Mouse (Mus musculus): ENCODE measurements around the gene Oas1g. TPM values are rescaled to one million over a fixed set of nuclear protein-coding genes. Genes with fewer than 3 reads are reported as not detected.
A peak's percentile ranks its signal among the peaks of the same experiment; 100 is the strongest.

Gene Oas1g
- polyA plus RNA-seq, 1 experiment from 2014 or later, result not detected

GRCm38 (mm10) chr5:120847067-120847466 is 40.3 kb downstream of the Oas1g start, which contains the start of gene Oas1f:
Gene Oas1f (plus strand): TSS chr5:120847367.
- no peak for ATAC-seq (ENCODE audit: low read depth)

DNA sequence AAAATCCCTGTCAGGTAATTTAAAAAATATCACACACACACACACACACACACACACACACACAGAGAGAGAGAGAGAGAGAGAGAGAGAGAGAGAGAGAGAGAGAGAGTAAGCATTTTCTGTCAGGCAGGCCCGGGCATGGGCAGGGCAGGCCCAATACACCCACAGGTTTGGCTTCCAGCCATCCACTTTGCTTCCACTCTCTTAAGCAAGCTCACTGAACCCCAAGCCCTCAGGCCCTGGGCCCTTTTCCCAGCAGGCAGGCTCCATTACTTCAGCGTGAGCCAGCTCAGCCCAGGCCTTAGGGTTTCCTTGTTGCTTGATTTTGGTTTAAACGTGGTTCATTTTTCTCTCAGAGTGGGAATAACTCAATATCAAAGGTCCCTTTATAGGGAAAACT is 42.7 kb downstream of the Oas1g start:
- ATAC-seq (ENCODE audit: low read depth), result no peak
- no peaks in the 10 kb centered on the region for H3K36me3 ChIP-seq (ENCODE audit: control insufficient read depth, insufficient read depth, low read length)
- H3K9me3 ChIP-seq (ENCODE audit: control insufficient read depth, low read length), result no peaks in the 10 kb centered on the region
- H3K27ac ChIP-seq (ENCODE audit: low read depth, low read length), result no peak overlapping the region
- H3K9ac ChIP-seq (replicated peaks; ENCODE audit: low read depth, low read length), result no peak overlapping the region
- WGBS, result 74% methylated on average over 3 of the region's 3 CpGs
- no peaks in the 10 kb centered on the region for H3K27me3 ChIP-seq (ENCODE audit: control insufficient read depth, insufficient read depth, low read length)
- H3K4me3 ChIP-seq (ENCODE audit: low read depth, low read length), result no peak overlapping the region
- no peak overlapping the region for H3K4me2 ChIP-seq (ENCODE audit: low read depth, low read length)
- no peaks in the 10 kb centered on the region for H3K4me1 ChIP-seq (ENCODE audit: control insufficient read depth, insufficient read depth, low read length)

More at GRCm38 (mm10) chr5:120847067-120847466, 40.3 kb downstream of the Oas1g start, which contains the start of gene Oas1f:
- Histone ChIP-seq H3K27me3 (ENCODE audit: control insufficient read depth, insufficient read depth, low read length) (no peaks in the 10 kb centered on the region), H3K4me2 (ENCODE audit: low read depth, low read length) (no peak within 1 kb of the TSS), H3K9me3 (ENCODE audit: control insufficient read depth, low read length) (no peaks in the 10 kb centered on the region), H3K9ac (replicated peaks; ENCODE audit: low read depth, low read length) (no peak within 1 kb of the TSS), H3K4me1 (ENCODE audit: control insufficient read depth, insufficient read depth, low read length) (no peaks in the 10 kb centered on the region), H3K27ac (ENCODE audit: low read depth, low read length) (no peak within 1 kb of the TSS), H3K36me3 (ENCODE audit: control insufficient read depth, insufficient read depth, low read length) (no peaks in the 10 kb centered on the region), H3K4me3 (ENCODE audit: low read depth, low read length) (no peak within 1 kb of the TSS)
- 72% methylated on average over 4 of the region's 4 CpGs for WGBS

- no peak overlapping the region for H3K27ac ChIP-seq (ENCODE audit: low read depth, low read length)
- H3K9ac ChIP-seq (replicated peaks; ENCODE audit: low read depth, low read length), result no peak overlapping the region
- H3K4me3 ChIP-seq (ENCODE audit: low read depth, low read length), result no peak overlapping the region
- no peaks in the 10 kb centered on the region for H3K4me1 ChIP-seq (ENCODE audit: control insufficient read depth, insufficient read depth, low read length)
- H3K27me3 ChIP-seq (ENCODE audit: control insufficient read depth, insufficient read depth, low read length), result peaks cover 2% of the 10 kb centered on the region; the same call in 1 of the 2 replicates
- no peaks in the 10 kb centered on the region for H3K36me3 ChIP-seq (ENCODE audit: control insufficient read depth, insufficient read depth, low read length)
- 8% methylated on average over 8 of the region's 8 CpGs for WGBS
- no peak for ATAC-seq (ENCODE audit: low read depth)
- H3K4me2 ChIP-seq (ENCODE audit: low read depth, low read length), result no peak overlapping the region
- H3K9me3 ChIP-seq (ENCODE audit: control insufficient read depth, low read length), result no peaks in the 10 kb centered on the region
These were observed 50.5 kb downstream of the Oas1g start for GRCm38 (mm10) chr5:120836731-120837585.

DNA sequence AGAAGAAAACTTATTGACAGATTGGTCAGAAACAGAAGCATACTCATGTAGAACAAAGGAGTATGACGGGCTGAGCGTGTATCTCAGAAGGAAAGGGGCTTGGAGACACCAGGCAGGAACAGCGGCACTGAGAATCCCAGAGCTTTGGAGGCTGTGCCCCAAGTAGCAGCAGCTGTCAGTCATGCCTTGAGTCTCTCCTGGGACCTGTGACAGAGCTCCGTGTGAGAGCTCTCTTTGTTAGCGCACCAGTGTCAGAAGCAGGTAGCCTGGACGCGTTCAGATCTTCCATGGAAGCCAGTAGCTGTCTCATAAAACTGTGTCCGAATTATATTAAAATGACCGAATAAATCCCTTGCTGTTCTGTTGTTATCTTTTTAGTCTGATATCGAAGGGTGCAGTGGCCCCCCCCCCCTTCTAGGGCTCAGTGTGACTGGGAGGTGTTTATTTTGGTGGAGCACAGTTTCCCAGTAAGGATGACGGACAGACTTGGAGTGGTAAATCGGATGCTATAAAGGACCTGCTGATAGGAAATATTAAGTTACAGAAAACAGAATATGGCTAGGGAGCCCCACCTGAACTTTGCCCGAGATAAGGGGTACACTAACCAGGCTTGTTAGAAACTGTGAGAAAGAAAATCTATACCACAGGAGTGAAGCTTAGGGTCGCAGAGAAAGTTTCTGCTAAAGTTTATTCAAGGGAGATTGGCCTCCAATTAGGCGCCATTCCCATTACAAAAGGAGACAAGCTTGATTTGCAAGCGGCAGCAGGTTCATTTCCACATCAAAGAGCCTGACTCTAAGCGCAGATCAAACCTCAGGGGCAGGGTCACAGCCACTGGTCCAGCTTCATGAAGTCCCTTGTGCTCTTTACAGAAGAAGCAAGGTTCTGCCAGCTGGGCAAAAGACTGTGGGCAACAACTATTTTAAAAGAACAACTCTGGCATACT is 53.8 kb downstream of the Oas1g start:
- H3K9ac ChIP-seq (replicated peaks; ENCODE audit: low read depth, low read length), result no peak overlapping the region
- H3K4me1 ChIP-seq (ENCODE audit: control insufficient read depth, insufficient read depth, low read length), result no peaks in the 10 kb centered on the region
- no peak overlapping the region for H3K27ac ChIP-seq (ENCODE audit: low read depth, low read length)
- H3K36me3 ChIP-seq (ENCODE audit: control insufficient read depth, insufficient read depth, low read length), result no peaks in the 10 kb centered on the region
- no peaks in the 10 kb centered on the region for H3K9me3 ChIP-seq (ENCODE audit: control insufficient read depth, low read length)
- H3K27me3 ChIP-seq (ENCODE audit: control insufficient read depth, insufficient read depth, low read length), result peaks cover 2% of the 10 kb centered on the region; the same call in 1 of the 2 replicates
- no peak overlapping the region for H3K4me3 ChIP-seq (ENCODE audit: low read depth, low read length)
- ATAC-seq (ENCODE audit: low read depth), result no peak
- 10% methylated on average over 17 of the region's 17 CpGs for whole genome bisulfite sequencing
- H3K4me2 ChIP-seq (ENCODE audit: low read depth, low read length), result peak overlapping the region; percentile 28; the same call in 1 of the 2 replicates

GRCm38 (mm10) chr5:120831031-120831430 is 56.4 kb downstream of the Oas1g start:
- Histone ChIP-seq H3K4me3 (ENCODE audit: low read depth, low read length) (no peak overlapping the region), H3K4me2 (ENCODE audit: low read depth, low read length) (no peak overlapping the region), H3K9me3 (ENCODE audit: control insufficient read depth, low read length) (no peaks in the 10 kb centered on the region), H3K36me3 (ENCODE audit: control insufficient read depth, insufficient read depth, low read length) (no peaks in the 10 kb centered on the region), H3K9ac (replicated peaks; ENCODE audit: low read depth, low read length) (no peak overlapping the region), H3K27me3 (ENCODE audit: control insufficient read depth, insufficient read depth, low read length) (peaks cover 2% of the 10 kb centered on the region; the same call in 1 of the 2 replicates), H3K4me1 (ENCODE audit: control insufficient read depth, insufficient read depth, low read length) (no peaks in the 10 kb centered on the region), H3K27ac (ENCODE audit: low read depth, low read length) (no peak overlapping the region)
- ATAC-seq (ENCODE audit: low read depth), result no peak
- 83% methylated on average over 4 of the region's 4 CpGs for WGBS

Small RNA genes within 50 kb of the gene (microRNA-seq; reads per million reads assigned to microRNA genes)
- not detected for gene Gm22907

Other genes with a start within 250 kb of the Oas1g start
- gene Rasal1, start 238.8 kb downstream of the Oas1g start, polyA plus RNA-seq (2014; fragmentation: Nextera tagmentation; extraction: Ambion mirVana), result 0.13 and 0.33 TPM in 2 replicates
- 44.2 and 50.7 TPM in 2 replicates for gene Dtx1, start 175.7 kb downstream of the Oas1g start, polyA plus RNA-seq (2014; fragmentation: Nextera tagmentation; extraction: Ambion mirVana)
- 0.22 TPM in 1 of 2 replicates, not detected in the other for gene Oas2, start 137.8 kb downstream of the Oas1g start, polyA plus RNA-seq (2014; fragmentation: Nextera tagmentation; extraction: Ambion mirVana)
- gene Oas3, start 110.0 kb downstream of the Oas1g start, polyA plus RNA-seq (2014; fragmentation: Nextera tagmentation; extraction: Ambion mirVana), result 0.42 and 0.48 TPM in 2 replicates
- 0.19 TPM in 1 of 2 replicates, not detected in the other for gene Oas1e, start 92.1 kb downstream of the Oas1g start, polyA plus RNA-seq (2014; fragmentation: Nextera tagmentation; extraction: Ambion mirVana)
- 0.41 and 0.43 TPM in 2 replicates for gene Oas1c, start 75.1 kb downstream of the Oas1g start, polyA plus RNA-seq (2014; fragmentation: Nextera tagmentation; extraction: Ambion mirVana)
- gene Oas1f, start 40.2 kb downstream of the Oas1g start, polyA plus RNA-seq (2014; fragmentation: Nextera tagmentation; extraction: Ambion mirVana), result not detected in 2 replicates
- gene Oas1h, start 26.2 kb downstream of the Oas1g start, polyA plus RNA-seq (2014; fragmentation: Nextera tagmentation; extraction: Ambion mirVana), result not detected in 2 replicates
- gene Oas1a, start 19.9 kb upstream of the Oas1g start, polyA plus RNA-seq (2014; fragmentation: Nextera tagmentation; extraction: Ambion mirVana), result 0.21 and 0.82 TPM in 2 replicates
- gene Oas1d, start 26.9 kb upstream of the Oas1g start, polyA plus RNA-seq (2014; fragmentation: Nextera tagmentation; extraction: Ambion mirVana), result not detected in 2 replicates
- 16.1 and 20.0 TPM in 2 replicates for gene Rph3a, start 122.5 kb upstream of the Oas1g start, polyA plus RNA-seq (2014; fragmentation: Nextera tagmentation; extraction: Ambion mirVana)